Mouse (Mus musculus) hindbrain, embryonic 16.5 days (tissue): ENCODE measurements at regions not wholly inside any gene's neighbourhood (a gene's known extent, or its start where the extent isn't known, plus 50 kb on each side); places are given as distances from the start of the nearest gene placed in this dataset.

Experiments
- ATAC-seq: fragments of 200-750 bp; cut with Nextera tagmentation; 2 replicates; pipeline ENCODE4 v1.8.0; 2017; ENCODE audit warnings: moderate TSS enrichment, moderate library complexity
- H3K27ac ChIP-seq: fragments of 300-500 bp; sonication (generic); 2 replicates; pipeline ENCODE4 v1.5.1; 2014; ENCODE audit warnings: low read depth, mild to moderate bottlenecking, control low read depth, low read length, moderate library complexity
- H3K27me3 ChIP-seq: fragments of 300-500 bp; sonication (generic); replicated peaks from 2 replicates; pipeline ENCODE4 v1.6.1; 2014; ENCODE audit warnings: low read length; ENCODE audit not compliant: control insufficient read depth, insufficient read depth
- H3K36me3 ChIP-seq: fragments of 300-500 bp; sonication (generic); 2 replicates; pipeline ENCODE4 v1.6.1; 2014; ENCODE audit warnings: mild to moderate bottlenecking, low read length, moderate library complexity, mixed read lengths; ENCODE audit not compliant: control insufficient read depth, insufficient read depth
- H3K4me1 ChIP-seq: fragments of 300-500 bp; sonication (generic); 2 replicates; pipeline ENCODE4 v1.6.1; 2014; ENCODE audit warnings: low read depth, low read length; ENCODE audit not compliant: control insufficient read depth, insufficient read depth
- H3K4me2 ChIP-seq: fragments of 300-500 bp; sonication (generic); 2 replicates; pipeline ENCODE4 v1.6.1; 2014; ENCODE audit warnings: mild to moderate bottlenecking, low read length, control low read depth, moderate library complexity
- H3K4me3 ChIP-seq: fragments of 300-500 bp; sonication (generic); 2 replicates; pipeline ENCODE4 v1.5.1; 2014; ENCODE audit warnings: mild to moderate bottlenecking, low read length, control low read depth, moderate library complexity
- H3K9ac ChIP-seq: fragments of 300-500 bp; sonication (generic); 2 replicates; pipeline ENCODE4 v1.6.1; 2014; ENCODE audit warnings: low read depth, mild to moderate bottlenecking, control low read depth, low read length, moderate library complexity
- H3K9me3 ChIP-seq: fragments of 300-500 bp; sonication (generic); 2 replicates; pipeline ENCODE4 v1.6.1; 2014; ENCODE audit warnings: mild to moderate bottlenecking, low read length, moderate library complexity; ENCODE audit not compliant: control insufficient read depth
- WGBS: fragments of 180-500 bp; shearing (Covaris S2); extraction: QIAGEN DNeasy Blood & Tissue Kit; methylation state at CpG from one replicate; pipeline ENCODE4 v1.1.7; 2014; 5-methylcytosine and 5-hydroxymethylcytosine counted together

DNA sequence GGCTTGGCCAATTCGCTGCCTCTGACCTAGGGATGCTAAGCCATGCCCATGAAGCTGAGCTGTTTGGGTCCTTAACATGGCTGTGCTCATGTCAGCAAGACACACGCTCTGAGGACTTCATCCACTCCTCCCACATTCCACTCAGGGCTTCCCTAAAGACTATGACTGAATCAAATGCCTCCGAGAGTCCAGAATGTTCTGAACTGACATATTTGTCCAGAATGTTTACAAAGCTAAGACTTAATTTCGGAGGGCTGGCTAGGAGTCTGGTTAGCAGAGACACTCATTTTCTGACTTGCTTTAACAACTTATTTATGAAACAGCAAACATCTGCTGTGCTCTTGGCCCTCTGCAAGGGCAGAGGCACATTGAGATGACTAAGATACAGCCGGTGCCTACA lies 78.5 kb downstream of the Tmsb4x start:
- H3K27me3 ChIP-seq, result peaks cover 2% of the 10 kb centered on the region; the same call in 1 of the 2 replicates
- WGBS, result 84% methylated on average over 5 of the region's 5 CpGs

GRCm38 (mm10) chrX:167119288-167119687 lies 89.8 kb downstream of the Tmsb4x start:
- no peak overlapping the region for H3K4me3 ChIP-seq
- H3K27ac ChIP-seq, result no peak overlapping the region
- no peaks in the 10 kb centered on the region for H3K9me3 ChIP-seq
- no peak for ATAC-seq
- no peaks in the 10 kb centered on the region for H3K36me3 ChIP-seq
- 91% methylated on average over 4 of the region's 4 CpGs for WGBS
- peaks cover 5% of the 10 kb centered on the region; the same call in 1 of the 2 replicates for H3K27me3 ChIP-seq
- H3K4me1 ChIP-seq, result no peaks in the 10 kb centered on the region
- no peak overlapping the region for H3K4me2 ChIP-seq
- H3K9ac ChIP-seq, result no peak overlapping the region

More for the DNA sequence above, 78.5 kb downstream of the Tmsb4x start:
- Histone ChIP-seq H3K27ac (no peak overlapping the region), H3K9ac (no peak overlapping the region), H3K4me3 (no peak overlapping the region), H3K9me3 (no peaks in the 10 kb centered on the region), H3K4me2 (no peak overlapping the region), H3K4me1 (no peaks in the 10 kb centered on the region), H3K36me3 (no peaks in the 10 kb centered on the region)
- no peak for ATAC-seq

- no peak for ATAC-seq
- H3K27ac ChIP-seq, result no peak overlapping the region
- no peaks in the 10 kb centered on the region for H3K36me3 ChIP-seq
- WGBS, result 91% methylated on average over 1 of the region's 1 CpGs
- no peaks in the 10 kb centered on the region for H3K4me1 ChIP-seq
- H3K9me3 ChIP-seq, result no peaks in the 10 kb centered on the region
- H3K9ac ChIP-seq, result no peak overlapping the region
- H3K27me3 ChIP-seq, result peaks cover 5% of the 10 kb centered on the region; the same call in 1 of the 2 replicates
- no peak overlapping the region for H3K4me3 ChIP-seq
- no peak overlapping the region for H3K4me2 ChIP-seq
Measured at GRCm38 (mm10) chrX:167115096-167115495, 94.0 kb downstream of the Tmsb4x start.

DNA sequence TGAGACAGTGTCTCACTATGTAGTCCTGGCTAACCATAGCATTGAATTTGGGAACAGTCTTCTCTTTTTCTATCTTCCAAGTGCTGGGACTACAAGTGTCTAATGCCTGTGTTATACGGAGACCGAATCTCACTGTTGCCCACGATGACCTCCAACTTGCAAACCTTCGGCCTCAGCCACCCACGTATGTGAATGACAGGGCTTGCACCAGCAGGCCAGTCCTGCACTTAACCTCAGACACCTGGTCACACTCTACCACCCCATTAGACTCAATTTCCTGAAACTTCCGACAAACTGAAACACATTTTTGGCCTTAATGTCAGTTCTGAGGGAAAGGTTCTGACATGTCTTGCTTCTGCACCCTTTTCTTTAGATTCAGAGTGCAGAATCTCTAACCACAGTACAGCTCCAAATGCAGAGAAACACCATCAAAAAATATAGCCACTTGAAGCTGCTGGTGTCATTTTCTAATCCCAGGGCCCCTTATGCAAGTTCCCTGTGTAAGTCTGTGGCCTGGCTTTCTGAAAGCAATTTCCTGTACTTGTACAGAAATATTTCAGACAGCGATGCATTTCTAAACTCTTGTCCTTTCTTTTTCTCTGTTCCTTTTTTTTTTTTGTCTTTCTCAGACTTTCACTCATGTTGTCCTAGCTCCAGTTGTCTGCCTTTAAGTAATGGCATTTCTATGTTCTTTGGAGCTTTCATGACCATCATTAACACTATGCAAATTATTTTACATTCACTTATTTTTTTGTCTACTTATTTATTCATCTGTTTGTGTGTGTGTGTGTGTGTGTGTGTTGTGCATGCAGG lies 97.8 kb downstream of the Tmsb4x start:
- no peaks in the 10 kb centered on the region for H3K9me3 ChIP-seq
- H3K4me3 ChIP-seq, result no peak overlapping the region
- no peaks in the 10 kb centered on the region for H3K36me3 ChIP-seq
- WGBS, result 84% methylated on average over 7 of the region's 7 CpGs
- H3K9ac ChIP-seq, result no peak overlapping the region
- H3K27ac ChIP-seq, result no peak overlapping the region
- ATAC-seq, result no peak
- no peaks in the 10 kb centered on the region for H3K4me1 ChIP-seq
- peaks cover 6% of the 10 kb centered on the region; the same call in 1 of the 2 replicates for H3K27me3 ChIP-seq
- H3K4me2 ChIP-seq, result no peak overlapping the region

- Histone ChIP-seq H3K9me3 (no peaks in the 10 kb centered on the region), H3K27me3 (peaks cover 6% of the 10 kb centered on the region; the same call in 1 of the 2 replicates), H3K36me3 (no peaks in the 10 kb centered on the region), H3K27ac (no peak overlapping the region), H3K9ac (no peak overlapping the region), H3K4me2 (no peak overlapping the region), H3K4me1 (0 out of 2 replicates have a peak, but pooled peaks cover 3% of the 10 kb centered on the region), H3K4me3 (no peak overlapping the region)
- no peak for ATAC-seq
- WGBS, result 90% methylated on average over 6 of the region's 6 CpGs
Measured at GRCm38 (mm10) chrX:167108356-167108755, 100.8 kb downstream of the Tmsb4x start.

DNA sequence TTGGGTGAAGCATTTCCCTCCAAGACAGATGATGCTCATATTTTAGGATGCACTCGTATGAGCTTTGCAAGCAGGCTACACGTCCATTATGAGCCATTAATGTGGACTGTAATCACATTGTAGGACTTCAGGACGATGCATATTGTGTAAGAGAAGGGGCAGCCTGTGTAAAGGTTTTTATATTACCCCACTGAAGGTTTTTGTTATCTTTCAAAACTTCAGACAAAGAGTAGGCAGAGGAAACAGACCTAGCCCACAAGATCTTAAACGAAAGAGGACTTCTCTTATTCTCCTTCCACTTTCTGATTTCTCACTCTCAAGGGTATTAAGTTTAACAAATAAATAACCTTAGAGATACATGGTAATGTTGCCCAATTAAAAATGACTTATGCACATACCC lies 101.6 kb downstream of the Tmsb4x start:
- no peak for ATAC-seq
- Histone ChIP-seq H3K4me1 (0 out of 2 replicates have a peak, but pooled peaks cover 3% of the 10 kb centered on the region), H3K9me3 (no peaks in the 10 kb centered on the region), H3K9ac (no peak overlapping the region), H3K27me3 (peaks cover 6% of the 10 kb centered on the region; the same call in 1 of the 2 replicates), H3K4me3 (no peak overlapping the region), H3K36me3 (no peaks in the 10 kb centered on the region), H3K27ac (no peak overlapping the region), H3K4me2 (no peak overlapping the region)
- 81% methylated on average over 4 of the region's 4 CpGs for WGBS

GRCm38 (mm10) chrX:167105931-167106417 lies 103.1 kb downstream of the Tmsb4x start:
- 48% methylated on average over 11 of the region's 11 CpGs for WGBS
- no peak overlapping the region for H3K4me3 ChIP-seq
- 0 out of 2 replicates have a peak, but pooled peaks cover 3% of the 10 kb centered on the region for H3K4me1 ChIP-seq
- no peaks in the 10 kb centered on the region for H3K36me3 ChIP-seq
- peaks cover 9% of the 10 kb centered on the region for H3K27me3 ChIP-seq
- no peak overlapping the region for H3K9ac ChIP-seq
- peak; percentile 48 for ATAC-seq
- no peak overlapping the region for H3K4me2 ChIP-seq
- no peaks in the 10 kb centered on the region for H3K9me3 ChIP-seq
- no peak overlapping the region for H3K27ac ChIP-seq

DNA sequence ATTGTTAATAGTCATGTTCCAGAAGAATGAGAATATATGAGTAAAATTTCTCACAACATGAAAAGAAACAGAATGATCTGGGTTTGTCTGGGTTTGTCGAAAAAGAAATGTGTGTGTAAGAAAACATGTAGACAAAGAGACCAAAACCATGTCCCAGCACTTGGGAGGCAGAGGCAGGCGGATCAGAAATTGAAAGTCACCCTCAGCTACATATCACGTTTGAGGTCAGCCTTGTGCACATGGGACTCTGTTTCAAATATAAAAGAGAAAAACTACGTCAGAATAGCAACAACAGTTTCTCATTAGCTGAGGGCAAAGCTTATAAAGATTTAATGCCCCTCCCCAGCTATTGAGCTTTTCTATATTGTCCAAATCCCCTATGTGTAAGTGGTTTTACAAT lies 103.8 kb downstream of the Tmsb4x start:
- peaks cover 9% of the 10 kb centered on the region for H3K27me3 ChIP-seq
- 0 out of 2 replicates have a peak, but pooled peaks cover 3% of the 10 kb centered on the region for H3K4me1 ChIP-seq
- H3K27ac ChIP-seq, result no peak overlapping the region
- H3K9me3 ChIP-seq, result no peaks in the 10 kb centered on the region
- no peak for ATAC-seq
- H3K36me3 ChIP-seq, result no peaks in the 10 kb centered on the region
- H3K4me2 ChIP-seq, result no peak overlapping the region
- no peak overlapping the region for H3K9ac ChIP-seq
- 56% methylated on average over 4 of the region's 4 CpGs for WGBS
- H3K4me3 ChIP-seq, result no peak overlapping the region

DNA sequence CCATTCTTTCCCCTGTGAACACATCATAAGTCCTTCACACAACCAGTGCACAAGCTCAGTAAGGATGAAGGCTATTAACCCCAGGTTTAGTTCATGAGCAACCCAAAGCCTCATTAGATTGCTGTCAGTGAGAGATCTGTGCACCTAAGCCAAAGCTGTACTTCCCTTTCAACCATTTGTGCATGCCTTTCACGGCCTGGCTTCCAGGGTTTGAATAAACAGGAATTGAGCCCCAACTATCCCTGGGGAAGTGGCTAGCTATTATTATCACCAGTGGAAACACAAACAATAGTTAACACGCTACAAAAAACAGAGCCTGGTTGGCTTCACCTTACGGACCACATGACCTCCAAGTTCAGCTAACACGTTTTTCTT lies 104.9 kb downstream of the Tmsb4x start:
- peaks cover 14% of the 10 kb centered on the region for H3K27me3 ChIP-seq

More for the DNA sequence above, 104.9 kb downstream of the Tmsb4x start:
- 0 out of 2 replicates have a peak, but pooled peaks cover 3% of the 10 kb centered on the region for H3K4me1 ChIP-seq
- H3K27ac ChIP-seq, result no peak overlapping the region
- ATAC-seq, result no peak
- H3K9me3 ChIP-seq, result no peaks in the 10 kb centered on the region
- no peaks in the 10 kb centered on the region for H3K36me3 ChIP-seq
- H3K9ac ChIP-seq, result no peak overlapping the region
- no peak overlapping the region for H3K4me2 ChIP-seq
- WGBS, result 43% methylated on average over 4 of the region's 4 CpGs
- no peak overlapping the region for H3K4me3 ChIP-seq
